Mouse (Mus musculus) adrenal gland, adult 18-20 months (tissue): ENCODE data around the gene Fcnb. TPM values are rescaled to one million over a fixed set of nuclear protein-coding genes. Genes with fewer than 3 reads are reported as not detected.

ENCODE experiments used
- DNase-seq, 2 experiments: peaks; one replicate each; pipeline ENCODE4 v3.0.0; 2021 to 2022; ENCODE audit warnings: low spot score in 2 of 2
- total RNA-seq, 2 experiments: library from RNA; stranded (reverse); gene quantifications; 1 replicate in 1 of 2; 2 replicates in 1 of 2; pipeline ENCODE4 v1.2.3; 2021

The Fcnb gene
- total RNA-seq, 2 experiments from 2014 or later, result not detected

- peak; percentile 16 to 17 for DNase-seq
Observed at GRCm38 (mm10) chr2:28034011-28034710, 50.5 kb downstream of the Fcnb start.

- no peak for DNase-seq
Observed at GRCm38 (mm10) chr2:28032469-28032868, 52.2 kb downstream of the Fcnb start.

- DNase-seq, result no peak
Observed at GRCm38 (mm10) chr2:28031860-28032259, 52.8 kb downstream of the Fcnb start.

Other genes with a start within 250 kb of the Fcnb start
- gene Col5a1, start 198.5 kb downstream of the Fcnb start, total RNA-seq, result 10 to 100 TPM; 23.8 to 35.6 TPM
- 10 to 100 TPM; 38.0 to 38.7 TPM for gene Olfm1, start 108.1 kb upstream of the Fcnb start, total RNA-seq